15 mouse cellular contexts compared by ENCODE assay signal in the genomic region with DNA sequence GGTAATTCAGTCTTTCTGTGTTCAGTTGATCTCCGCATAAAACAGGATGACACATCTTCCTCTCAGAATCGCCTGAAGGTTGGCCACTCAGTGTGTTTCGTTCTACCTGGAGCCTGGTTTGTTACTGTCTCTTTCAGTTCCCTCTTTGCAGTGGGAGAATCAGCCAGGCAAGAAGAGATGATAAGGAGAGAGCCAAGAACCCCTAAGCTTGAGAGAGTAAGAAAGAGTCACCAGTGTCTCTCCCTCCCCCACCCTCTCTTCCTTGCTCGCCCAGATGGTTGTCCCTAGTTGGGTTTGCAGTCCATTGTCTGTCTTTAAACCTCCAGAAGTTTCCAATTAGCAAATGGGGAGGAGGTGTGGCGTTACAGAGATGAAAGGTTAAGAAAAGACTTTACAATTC.
"Had no signal": no experiment of that assay in that cellular context is flagged by ENCODE, and none has a peak within 500 bp of the region (broad histone marks: within the 10 kb centered on the region; RNA-seq: fewer than 3 reads in every experiment).

No protein-coding gene starts in this region.

- DNase-seq: kidney, adult 11 months; kidney, adult 9 months; kidney, postnatal 14 days; kidney, postnatal 4 days; liver, embryonic 13.5 days; lung, adult 2 months; lung, postnatal 14 days; lung, postnatal 4 days; midbrain, embryonic 14.5 days; retina, postnatal 1 day; right cerebral cortex, postnatal 25 days; thymus, postnatal 25 days had no signal

- H3K9ac ChIP-seq: liver, embryonic 13.5 days; neural tube, embryonic 12.5 days; neural tube, embryonic 15.5 days had no signal

- H3K27me3 ChIP-seq: neural tube, embryonic 12.5 days; neural tube, embryonic 15.5 days had no signal

- H3K27ac ChIP-seq: liver, embryonic 13.5 days; neural tube, embryonic 12.5 days; neural tube, embryonic 15.5 days; stomach, postnatal 0 days had no signal

- H3K4me3 ChIP-seq: liver, embryonic 13.5 days; neural tube, embryonic 12.5 days; neural tube, embryonic 15.5 days had no signal

- H3K9me3 ChIP-seq: liver, embryonic 13.5 days; neural tube, embryonic 12.5 days; neural tube, embryonic 15.5 days had no signal

- H3K36me3 ChIP-seq: liver, embryonic 13.5 days; neural tube, embryonic 12.5 days; neural tube, embryonic 15.5 days had no signal
